Mouse (Mus musculus) megakaryocyte, embryonic 14.5 days (primary cell): ENCODE measurements around the gene Plxdc2.

Experiments
- FLI1 ChIP-seq: IDR thresholded peaks from 2 replicates; pipeline ENCODE4 v1.6.1; 2012; ENCODE audit warnings: low read length, inconsistent platforms, mixed read lengths
- GATA1 ChIP-seq: IDR thresholded peaks from 3 replicates; pipeline ENCODE4 v1.6.1; 2012; ENCODE audit warnings: mixed read lengths, low read length, inconsistent platforms, borderline replicate concordance

DNA sequence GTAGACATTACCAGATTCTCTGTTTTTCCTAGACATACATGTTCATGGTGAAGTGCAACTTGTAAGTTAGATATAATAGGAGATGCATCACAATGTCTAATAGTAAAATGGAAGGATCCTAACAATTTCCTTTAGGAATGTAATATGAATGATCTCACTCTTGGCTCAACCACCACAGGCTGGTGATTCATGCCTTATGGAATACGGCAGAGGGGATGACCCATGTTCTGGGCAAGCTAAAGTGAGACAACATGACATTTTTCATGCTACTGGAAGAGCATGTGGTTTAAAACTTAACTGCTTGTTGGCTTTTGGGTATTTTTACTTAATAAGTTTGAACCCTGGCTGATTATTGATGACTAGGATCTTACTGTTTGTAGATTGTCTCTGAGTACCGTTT is 50.4 kb downstream of the Plxdc2 start:
- TF ChIP-seq GATA1 (no peak), FLI1 (no peak)
